Mouse (Mus musculus): ENCODE data around the gene Unc45b. TPM values are rescaled to one million over a fixed set of nuclear protein-coding genes. Genes with fewer than 3 reads are reported as not detected.

Gene Unc45b
- polyA plus RNA-seq (2015; fragmentation: Nextera tagmentation; extraction: Ambion mirVana) = 1.9 and 2.9 TPM in 2 replicates

GRCm38 (mm10) chr11:82910250-82910649 is at the start of gene Unc45b:
Gene Unc45b (plus strand): TSS chr11:82910550.

GRCm38 (mm10) chr11:82871031-82871446 is 39.3 kb upstream of the Unc45b start, which contains the start of gene Rffl:
Gene Rffl (minus strand): TSS chr11:82871210.

GRCm38 (mm10) chr11:82890342-82890762 is 20.0 kb upstream of the Unc45b start, which contains the start of gene Rad51d:
Gene Rad51d (minus strand): TSS chr11:82890614.

GRCm38 (mm10) chr11:82891936-82892335 is 18.4 kb upstream of the Unc45b start, which contains the start of gene Fndc8:
Gene Fndc8 (plus strand): TSS chr11:82892124.

GRCm38 (mm10) chr11:82907651-82908607 is 2.4 kb upstream of the Unc45b start, which contains the start of gene Nle1:
Gene Nle1 (minus strand): TSS chr11:82908411.

GRCm38 (mm10) chr11:82950736-82951481 is 40.6 kb downstream of the Unc45b start, which contains the start of gene Slfn5:
Gene Slfn5 (plus strand): TSS chr11:82951349.

GRCm38 (mm10) chr11:82991469-82992166 is 81.3 kb downstream of the Unc45b start, which contains the start of gene Slfn9:
Gene Slfn9 (minus strand): TSS chr11:82991830.

Other genes starting within 250 kb of the Unc45b start
- gene Cct6b, start 146.2 kb upstream of the Unc45b start, polyA plus RNA-seq (2015; fragmentation: Nextera tagmentation; extraction: Ambion mirVana) = 0.32 and 0.34 TPM in 2 replicates
- 21.5 and 21.9 TPM in 2 replicates for gene Zfp830, start 146.2 kb upstream of the Unc45b start, polyA plus RNA-seq (2015; fragmentation: Nextera tagmentation; extraction: Ambion mirVana)
- 8.4 and 11.0 TPM in 2 replicates for gene Lig3, start 129.4 kb upstream of the Unc45b start, polyA plus RNA-seq (2015; fragmentation: Nextera tagmentation; extraction: Ambion mirVana)
- 18.9 and 21.0 TPM in 2 replicates for gene Rffl, start 39.3 kb upstream of the Unc45b start, polyA plus RNA-seq (2015; fragmentation: Nextera tagmentation; extraction: Ambion mirVana)
- gene Rad51d, start 19.9 kb upstream of the Unc45b start, polyA plus RNA-seq (2015; fragmentation: Nextera tagmentation; extraction: Ambion mirVana) = 9.3 and 9.6 TPM in 2 replicates
- 0.24 and 0.41 TPM in 2 replicates for gene Fndc8, start 18.4 kb upstream of the Unc45b start, polyA plus RNA-seq (2015; fragmentation: Nextera tagmentation; extraction: Ambion mirVana)
- 20.8 and 23.2 TPM in 2 replicates for gene Nle1, start 2.1 kb upstream of the Unc45b start, polyA plus RNA-seq (2015; fragmentation: Nextera tagmentation; extraction: Ambion mirVana)
- 4.6 and 6.4 TPM in 2 replicates for gene Slfn5, start 40.8 kb downstream of the Unc45b start, polyA plus RNA-seq (2015; fragmentation: Nextera tagmentation; extraction: Ambion mirVana)
- gene Slfn9, start 81.3 kb downstream of the Unc45b start, polyA plus RNA-seq (2015; fragmentation: Nextera tagmentation; extraction: Ambion mirVana) = 5.6 and 5.8 TPM in 2 replicates
- 1.4 and 2.4 TPM in 2 replicates for gene Slfn8, start 110.3 kb downstream of the Unc45b start, polyA plus RNA-seq (2015; fragmentation: Nextera tagmentation; extraction: Ambion mirVana)
- 44.4 and 56.1 TPM in 2 replicates for gene Slfn2, start 154.6 kb downstream of the Unc45b start, polyA plus RNA-seq (2015; fragmentation: Nextera tagmentation; extraction: Ambion mirVana)
- 15.8 and 18.2 TPM in 2 replicates for gene Slfn1, start 206.3 kb downstream of the Unc45b start, polyA plus RNA-seq (2015; fragmentation: Nextera tagmentation; extraction: Ambion mirVana)